Mouse (Mus musculus): ENCODE results near the gene Trnau1ap.
"Not testable (repeated sequence)": the region's sequence is repeated elsewhere in the genome, so short reads cannot be mapped to it uniquely, and the experiment has no call there.

Gene Trnau1ap

GRCm38 (mm10) chr4:132344403-132345134 is 15.2 kb upstream of the Trnau1ap start:
- DNase-seq (ENCODE audit: low read depth, low spot score), result no peak

GRCm38 (mm10) chr4:132341451-132341850 is 12.1 kb upstream of the Trnau1ap start:
- DNase-seq (ENCODE audit: low read depth, low spot score), result no peak

GRCm38 (mm10) chr4:132338943-132339342 is 9.6 kb upstream of the Trnau1ap start:
- DNase-seq (ENCODE audit: low read depth, low spot score), result no peak

- no peak for DNase-seq (ENCODE audit: low read depth, low spot score)
Measured at GRCm38 (mm10) chr4:132332880-132333279, 3.5 kb upstream of the Trnau1ap start.

GRCm38 (mm10) chr4:132331960-132332359 is 2.6 kb upstream of the Trnau1ap start:
- no peak for DNase-seq (ENCODE audit: low read depth, low spot score)

- no peak for DNase-seq (ENCODE audit: low read depth, low spot score)
Measured at GRCm38 (mm10) chr4:132329835-132330354, 557 bp upstream of the Trnau1ap start.

- DNase-seq (ENCODE audit: low read depth, low spot score), result no peak
Measured at GRCm38 (mm10) chr4:132328391-132328982, 851 bp downstream of the Trnau1ap start.

GRCm38 (mm10) chr4:132326481-132326880 is 2.9 kb downstream of the Trnau1ap start:
- no peak for DNase-seq (ENCODE audit: low read depth, low spot score)

- DNase-seq (ENCODE audit: low read depth, low spot score), result no peak
Measured at GRCm38 (mm10) chr4:132315711-132316110, 13.6 kb downstream of the Trnau1ap start.

GRCm38 (mm10) chr4:132312627-132313026 is 16.7 kb downstream of the Trnau1ap start:
- no peak for DNase-seq (ENCODE audit: low read depth, low spot score)

- no peak for DNase-seq (ENCODE audit: low read depth, low spot score)
Measured at GRCm38 (mm10) chr4:132311801-132312200, 17.5 kb downstream of the Trnau1ap start.

GRCm38 (mm10) chr4:132311209-132311608 is 18.1 kb downstream of the Trnau1ap start:
- DNase-seq (ENCODE audit: low read depth, low spot score), result no peak

GRCm38 (mm10) chr4:132309849-132310472 is 19.4 kb downstream of the Trnau1ap start:
- peak; percentile 87 for DNase-seq (ENCODE audit: low read depth, low spot score)

GRCm38 (mm10) chr4:132309140-132309848 is 20.0 kb downstream of the Trnau1ap start:
- DNase-seq (ENCODE audit: low read depth, low spot score), result peak; percentile 60

- peak; percentile 94 for DNase-seq (ENCODE audit: low read depth, low spot score)
Measured at GRCm38 (mm10) chr4:132308437-132309139, 20.8 kb downstream of the Trnau1ap start.

GRCm38 (mm10) chr4:132306004-132306403 is 23.3 kb downstream of the Trnau1ap start:
- DNase-seq (ENCODE audit: low read depth, low spot score), result no peak

GRCm38 (mm10) chr4:132305276-132305675 is 24.1 kb downstream of the Trnau1ap start:
- peak; percentile 23 for DNase-seq (ENCODE audit: low read depth, low spot score)

GRCm38 (mm10) chr4:132303484-132303883 is 25.9 kb downstream of the Trnau1ap start:
- not testable (repeated sequence) for DNase-seq (ENCODE audit: low read depth, low spot score)

- peak; percentile 77 for DNase-seq (ENCODE audit: low read depth, low spot score)
Measured at GRCm38 (mm10) chr4:132302939-132303479, 26.3 kb downstream of the Trnau1ap start, which contains the start of gene Rab42. TSS of gene Rab42 (minus strand) at chr4:132303385.

- peak; percentile 49 for DNase-seq (ENCODE audit: low read depth, low spot score)
Measured at GRCm38 (mm10) chr4:132301965-132302938, 27.1 kb downstream of the Trnau1ap start.

Data from CD4-positive, CD25-positive, alpha-beta regulatory T cell, adult 2 months (primary cell).